Mouse (Mus musculus) kidney, adult 18-20 months (tissue): Measurements from ENCODE around the gene Hacd2.

ENCODE experiments used
- DNase-seq: peaks from one replicate; pipeline ENCODE4 v3.0.0; 2021

Gene Hacd2

DNA sequence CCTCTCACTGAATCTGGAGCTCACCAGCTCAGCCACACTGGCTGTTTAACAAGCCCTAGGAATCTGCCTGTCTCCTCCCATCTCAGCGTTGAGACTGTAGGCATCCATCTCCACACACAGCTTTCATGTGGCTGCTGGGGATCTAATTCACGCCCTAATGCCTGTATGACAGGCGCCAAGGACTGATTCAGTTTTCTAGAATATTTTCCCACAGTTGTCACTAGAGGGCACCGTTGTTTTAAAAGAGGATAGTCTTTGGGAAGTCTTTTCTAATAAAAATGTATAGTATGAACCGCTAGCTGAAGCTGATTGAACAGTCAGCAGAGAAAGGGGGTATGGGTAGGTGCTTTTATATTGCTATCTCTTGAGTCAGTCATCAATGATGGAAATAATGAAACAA lies 34.1 kb downstream of the Hacd2 start:
- no peak for DNase-seq

DNA sequence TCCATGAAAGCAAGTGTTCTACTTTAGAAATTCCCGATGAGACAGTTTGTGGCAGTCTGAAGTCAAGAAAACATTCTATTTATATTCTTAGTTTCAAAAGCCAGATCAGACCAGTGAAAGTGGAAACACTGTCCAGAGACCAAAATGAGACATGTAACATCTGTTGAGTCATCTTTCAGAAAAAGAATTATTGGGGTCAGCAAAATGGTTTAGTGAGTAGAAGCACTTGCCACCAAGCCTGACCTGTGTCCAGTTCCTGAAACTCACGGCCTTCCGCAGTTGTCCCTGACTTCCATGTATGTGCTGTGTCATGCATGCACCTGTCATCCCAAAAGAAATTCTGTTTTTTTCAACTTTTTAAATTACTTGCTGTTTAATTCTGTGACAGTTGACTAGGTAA lies 34.6 kb downstream of the Hacd2 start:
- DNase-seq = no peak

DNA sequence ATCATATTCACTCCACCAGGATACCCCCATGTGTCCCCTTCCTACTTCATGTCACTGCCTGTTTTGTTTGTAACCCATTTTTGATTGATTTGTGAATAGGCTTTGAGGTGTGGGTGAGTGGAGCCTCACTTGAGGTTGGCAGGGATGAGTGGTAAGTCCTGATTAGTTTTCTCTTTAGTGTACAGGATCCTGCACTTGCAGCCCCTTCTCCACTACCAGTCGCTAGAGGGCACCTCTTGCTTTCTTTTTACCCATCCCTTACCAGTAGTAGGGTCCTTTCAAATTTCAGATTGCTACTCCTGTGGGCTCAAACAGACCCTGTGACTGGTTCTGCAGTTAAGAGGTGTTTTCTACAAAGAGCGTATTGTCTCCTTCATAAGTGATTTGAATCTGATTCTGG lies 38.8 kb downstream of the Hacd2 start:
- DNase-seq = no peak

DNA sequence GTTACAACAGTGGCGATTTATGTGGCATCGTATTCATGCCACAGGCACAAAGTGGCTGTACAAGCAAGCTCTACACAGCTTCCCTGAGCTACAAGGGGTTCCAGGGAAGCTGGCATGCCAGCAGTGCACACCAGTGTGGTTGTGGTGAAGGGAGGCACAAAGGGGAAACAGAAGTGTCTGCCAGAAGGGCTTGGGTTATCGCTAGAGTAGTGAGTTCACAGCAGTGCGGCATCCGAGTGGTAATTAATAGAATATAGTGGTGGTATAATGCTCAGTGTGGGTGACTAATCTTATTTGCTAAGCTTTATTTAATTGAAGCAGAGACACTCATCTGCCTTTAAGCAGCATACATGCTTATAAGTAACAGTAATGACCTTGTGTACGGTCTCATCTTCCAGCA lies 43.5 kb downstream of the Hacd2 start:
- no peak for DNase-seq

DNA sequence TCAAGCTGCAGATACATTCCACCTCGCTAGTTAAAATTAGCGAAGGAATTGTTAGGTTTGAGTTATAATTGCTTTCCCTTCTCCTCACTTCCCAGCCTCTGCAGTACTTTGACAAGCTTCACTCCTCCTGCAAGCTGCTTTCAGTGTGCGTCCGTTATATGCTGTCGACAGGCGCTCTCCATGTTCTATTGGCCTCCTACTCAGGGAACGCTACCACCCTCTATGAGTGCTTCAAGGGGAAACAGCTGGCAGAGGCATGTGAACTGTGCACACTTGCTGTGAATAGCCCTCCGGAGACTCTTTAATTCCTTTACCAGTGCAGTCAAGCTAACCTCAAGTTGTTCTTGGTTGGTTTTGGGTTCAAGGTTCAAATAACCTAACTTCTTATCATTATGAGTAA lies 44.9 kb downstream of the Hacd2 start:
- no peak for DNase-seq

DNA sequence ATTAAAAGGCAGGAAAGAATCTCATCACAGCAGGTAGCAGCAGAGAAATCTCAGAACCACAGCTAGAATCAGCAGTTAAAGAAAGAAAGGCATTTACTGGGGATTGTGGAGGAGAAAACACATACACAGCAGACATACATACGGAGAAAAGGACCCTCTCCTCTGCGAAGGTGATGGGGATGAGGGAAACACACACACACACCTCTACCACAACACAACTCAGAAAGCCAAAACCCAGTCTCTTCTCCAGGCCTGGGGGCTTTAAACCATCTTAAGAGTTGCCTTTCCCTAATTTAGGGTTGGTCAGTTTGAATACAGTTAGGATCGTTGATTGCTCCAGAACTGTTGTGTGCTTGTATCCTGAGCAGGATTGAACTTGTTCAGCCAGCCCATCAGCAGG lies 45.4 kb downstream of the Hacd2 start:
- no peak for DNase-seq

DNA sequence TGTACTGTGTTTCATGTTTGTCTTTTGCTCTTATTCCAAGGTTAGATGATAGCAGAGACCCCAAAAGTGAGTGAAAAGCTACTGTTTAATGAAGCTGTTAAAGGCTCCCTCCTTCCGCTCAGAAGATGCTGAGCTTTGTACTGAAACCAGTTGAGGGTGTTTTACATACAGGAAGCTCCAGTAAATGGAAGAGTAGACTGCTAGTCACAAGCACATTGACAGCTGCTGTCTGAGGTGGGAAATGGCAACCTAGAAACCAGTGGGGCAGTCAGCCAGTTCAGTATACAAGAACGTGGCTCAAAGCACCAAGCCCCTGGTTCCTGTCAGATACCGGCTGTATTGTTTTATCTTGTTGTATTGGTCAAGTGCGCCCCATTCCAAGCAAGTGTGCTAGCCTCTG lies 46.7 kb downstream of the Hacd2 start:
- DNase-seq = no peak

DNA sequence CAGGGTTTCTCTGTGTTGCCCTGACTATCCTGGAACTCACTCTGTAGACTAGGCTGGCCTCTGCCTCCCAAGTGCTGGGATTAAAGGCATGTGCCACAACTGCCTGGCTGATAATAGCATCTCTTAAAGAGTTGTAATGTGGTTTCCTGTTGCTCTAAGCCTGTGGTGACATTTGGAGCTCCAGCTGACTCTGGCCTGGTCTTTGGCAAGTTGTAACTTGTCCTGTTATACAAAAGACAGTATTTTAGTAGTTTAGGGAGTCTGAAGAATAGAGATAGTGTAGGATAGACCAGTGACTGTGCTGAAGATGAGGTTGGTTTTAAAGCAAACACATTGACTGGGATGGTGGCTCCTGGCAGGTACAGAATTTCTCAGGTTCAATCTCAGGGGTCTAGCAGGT lies 52.2 kb downstream of the Hacd2 start:
- DNase-seq = no peak

DNA sequence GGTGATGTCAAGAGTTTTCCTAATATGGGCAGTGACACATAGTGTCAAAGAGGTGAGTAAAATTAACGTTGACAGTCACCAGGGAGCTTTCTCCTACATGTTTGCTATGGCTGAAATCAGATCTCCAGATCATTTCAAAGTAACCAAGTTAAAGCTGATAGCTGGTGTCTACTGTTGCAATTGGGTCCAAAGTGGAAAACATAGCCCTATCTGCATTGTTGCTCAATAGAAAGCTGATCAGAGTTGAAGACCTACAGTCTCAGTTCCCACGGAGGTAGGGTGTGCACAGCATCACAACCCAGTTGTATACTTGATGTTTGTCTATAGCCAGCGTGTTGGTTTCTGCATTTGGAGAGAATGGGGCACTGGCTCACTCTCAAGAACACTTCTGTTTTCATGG lies 53.4 kb downstream of the Hacd2 start:
- no peak for DNase-seq

DNA sequence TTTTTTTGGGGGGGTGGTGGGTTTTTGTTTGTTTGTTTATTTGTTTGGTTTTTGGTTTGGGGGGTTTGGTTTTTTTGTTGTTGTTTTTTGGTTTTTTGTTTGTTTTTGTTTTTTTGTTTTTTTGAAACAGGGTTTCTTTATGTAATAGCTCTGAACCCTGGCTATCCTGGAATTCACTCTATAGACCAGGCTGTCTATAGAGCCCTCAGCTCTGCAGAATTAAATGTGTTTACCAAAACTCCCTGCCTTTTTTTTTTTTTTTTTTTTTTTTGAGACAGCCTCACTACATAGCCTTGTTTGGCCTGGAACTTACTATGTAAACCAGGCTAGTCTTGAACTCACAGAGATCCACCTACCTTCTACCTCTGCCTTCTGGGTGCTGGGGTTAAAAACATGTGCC lies 71.3 kb downstream of the Hacd2 start:
- DNase-seq = no peak

DNA sequence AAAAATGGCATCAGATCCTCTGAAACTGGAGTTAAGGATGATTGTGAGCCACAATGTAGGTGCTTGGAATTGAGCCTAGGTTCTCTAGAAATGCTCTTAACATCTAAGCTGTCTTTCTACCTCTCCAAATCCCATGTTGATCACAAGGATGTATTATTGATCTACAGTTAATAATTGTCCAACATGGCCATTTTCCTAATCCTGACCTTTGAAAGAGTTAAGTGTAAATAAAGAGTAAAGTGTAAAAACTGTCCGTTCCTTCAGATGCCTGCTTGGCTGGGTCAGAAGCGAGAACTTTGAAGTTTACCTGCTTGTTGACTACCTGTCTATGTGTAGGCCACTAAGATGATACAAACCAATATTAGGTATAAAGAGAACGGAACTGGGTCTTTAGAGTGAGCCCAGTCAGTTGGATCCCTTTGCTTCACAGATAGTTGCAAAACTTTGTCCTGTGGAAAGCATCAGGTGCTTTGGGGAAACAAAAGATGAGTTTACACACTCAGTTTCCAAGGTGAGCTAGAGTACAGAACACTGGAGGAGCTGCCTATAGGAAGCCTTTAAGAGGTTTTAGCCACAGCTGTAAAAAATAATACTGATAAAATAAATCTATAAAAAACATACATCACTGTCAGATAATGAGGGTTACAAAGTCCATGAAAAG lies 75.8 kb downstream of the Hacd2 start:
- no peak for DNase-seq

DNA sequence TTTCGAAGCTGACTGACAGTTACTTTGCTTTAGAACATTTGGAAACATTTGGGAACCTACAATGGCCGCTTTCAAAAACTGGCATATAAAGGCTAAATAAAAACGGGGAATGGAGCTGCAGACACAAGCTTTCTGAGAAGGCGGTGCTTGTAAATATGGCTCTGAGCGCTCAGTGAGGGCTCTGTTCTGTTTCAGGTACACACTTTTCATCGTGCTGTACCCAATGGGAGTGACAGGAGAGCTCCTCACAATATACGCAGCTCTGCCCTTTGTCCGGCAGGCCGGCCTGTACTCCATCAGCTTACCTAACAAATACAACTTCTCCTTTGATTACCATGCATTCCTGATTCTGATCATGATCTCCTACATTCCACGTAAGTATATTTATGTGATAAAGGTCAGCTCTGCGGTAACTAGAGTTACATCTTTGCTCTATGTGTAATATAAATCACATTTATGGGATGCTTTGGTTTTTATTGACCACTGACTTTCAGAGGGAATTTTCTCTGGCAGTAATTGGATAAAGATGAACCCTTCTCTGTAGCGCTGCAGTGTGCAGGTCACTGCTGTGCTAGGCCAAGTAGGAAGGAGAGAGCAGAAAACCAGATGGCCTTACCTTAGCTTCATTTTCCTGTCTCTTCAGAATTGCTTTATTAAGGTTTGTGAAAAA lies 79.7 kb downstream of the Hacd2 start:
- no peak for DNase-seq

DNA sequence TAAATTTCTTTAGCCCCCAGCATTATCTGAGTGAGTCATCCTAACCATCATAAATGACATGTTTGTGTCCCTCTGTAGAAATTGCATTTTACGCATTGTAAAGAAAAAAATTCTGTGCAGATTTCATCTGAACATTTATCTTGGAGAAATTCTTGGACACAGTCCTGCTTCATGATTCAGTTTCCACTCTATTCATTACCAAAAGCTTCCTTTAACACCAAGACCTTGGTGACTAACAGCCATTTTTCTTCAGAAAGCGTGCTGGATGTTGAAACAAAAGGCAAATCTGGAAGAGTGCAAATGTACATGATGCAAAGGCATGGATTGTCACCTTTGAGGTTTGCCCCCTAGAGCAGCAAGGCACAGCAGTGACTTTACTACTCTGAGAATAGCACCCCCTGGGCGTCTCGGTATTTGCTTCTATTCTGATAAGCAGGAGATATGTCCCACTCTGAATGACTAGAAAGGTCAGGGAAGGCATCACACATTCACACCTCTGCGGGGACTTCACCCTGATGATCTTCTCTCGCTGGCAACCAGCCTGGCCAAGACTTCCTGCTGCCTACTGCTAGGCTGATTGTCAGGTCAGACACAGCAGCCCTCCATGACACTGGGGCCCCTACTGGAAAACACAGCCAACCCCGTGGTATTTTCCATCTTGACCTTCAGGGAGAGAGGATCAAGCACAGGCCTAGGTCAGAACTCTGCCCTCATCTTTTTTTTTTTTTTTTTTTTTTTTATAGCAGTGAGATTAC lies 80.8 kb downstream of the Hacd2 start:
- DNase-seq = no peak

DNA sequence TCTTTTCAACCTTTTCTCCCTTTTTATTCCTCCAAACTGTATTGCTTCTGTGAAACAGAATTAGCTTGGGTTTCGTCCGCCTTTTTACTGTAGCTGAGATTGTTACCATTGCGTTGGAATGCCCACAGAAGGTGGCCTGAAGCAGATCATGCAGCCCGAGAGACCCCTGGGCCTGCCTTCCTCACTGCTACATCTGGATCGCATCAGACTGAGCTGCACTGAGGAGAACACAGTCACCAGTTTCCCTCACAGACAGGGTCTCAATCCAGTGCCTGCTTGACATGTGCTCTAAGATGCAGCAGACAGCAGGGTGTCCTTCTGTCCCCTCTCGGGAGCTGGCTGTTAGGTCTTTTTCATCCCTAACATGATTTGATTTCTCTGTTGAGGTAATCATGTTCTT lies 85.8 kb downstream of the Hacd2 start:
- no peak for DNase-seq

DNA sequence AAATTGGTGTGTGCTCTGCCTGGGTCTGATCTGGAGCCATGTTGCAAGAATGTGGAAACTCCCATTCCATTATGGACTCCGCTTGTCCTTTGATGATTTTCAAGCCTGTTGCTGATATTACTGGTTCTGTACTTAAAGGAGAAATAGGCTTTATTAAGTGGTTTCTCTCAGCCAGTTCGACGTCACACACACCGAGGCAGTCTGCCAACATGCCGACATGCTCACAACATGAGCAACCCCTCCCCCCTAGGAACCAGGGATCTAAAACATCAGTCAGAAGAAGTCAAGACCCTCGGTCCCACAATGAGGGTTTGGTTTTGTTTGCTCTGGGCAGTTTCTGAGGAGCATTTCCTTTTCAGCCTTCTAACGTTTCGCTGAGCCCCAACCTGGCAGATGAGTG lies 86.9 kb downstream of the Hacd2 start:
- no peak for DNase-seq

DNA sequence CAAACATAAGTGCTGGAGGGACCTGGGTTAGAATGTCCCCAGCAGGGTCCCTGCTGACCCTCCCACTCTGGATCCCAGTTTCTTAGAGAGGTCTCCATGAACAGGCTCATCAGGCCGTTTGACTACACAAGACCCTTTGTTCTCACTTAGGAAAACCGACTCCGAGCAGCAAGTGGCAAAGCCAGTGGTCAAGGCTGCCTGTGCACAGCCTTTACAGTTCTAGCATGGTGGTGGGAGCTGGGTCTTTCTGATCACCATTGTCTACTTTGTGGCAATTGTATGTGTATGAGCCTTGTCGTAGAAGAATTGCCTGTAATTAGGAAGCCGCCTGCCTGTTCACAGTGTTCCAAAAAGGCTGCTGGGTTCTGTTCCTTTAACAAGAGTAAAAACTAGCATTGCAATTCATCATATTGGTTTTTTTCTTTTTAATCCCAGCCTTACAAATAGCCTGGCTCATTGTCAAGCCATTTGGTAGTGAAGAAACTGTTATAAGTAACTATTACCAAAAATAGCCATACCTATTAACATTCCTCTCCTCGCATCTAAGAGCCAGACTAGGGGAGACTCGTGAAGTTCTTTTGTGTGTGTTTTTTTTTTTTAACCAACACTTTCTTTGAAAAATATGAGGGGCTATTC lies 87.5 kb downstream of the Hacd2 start:
- DNase-seq = no peak

DNA sequence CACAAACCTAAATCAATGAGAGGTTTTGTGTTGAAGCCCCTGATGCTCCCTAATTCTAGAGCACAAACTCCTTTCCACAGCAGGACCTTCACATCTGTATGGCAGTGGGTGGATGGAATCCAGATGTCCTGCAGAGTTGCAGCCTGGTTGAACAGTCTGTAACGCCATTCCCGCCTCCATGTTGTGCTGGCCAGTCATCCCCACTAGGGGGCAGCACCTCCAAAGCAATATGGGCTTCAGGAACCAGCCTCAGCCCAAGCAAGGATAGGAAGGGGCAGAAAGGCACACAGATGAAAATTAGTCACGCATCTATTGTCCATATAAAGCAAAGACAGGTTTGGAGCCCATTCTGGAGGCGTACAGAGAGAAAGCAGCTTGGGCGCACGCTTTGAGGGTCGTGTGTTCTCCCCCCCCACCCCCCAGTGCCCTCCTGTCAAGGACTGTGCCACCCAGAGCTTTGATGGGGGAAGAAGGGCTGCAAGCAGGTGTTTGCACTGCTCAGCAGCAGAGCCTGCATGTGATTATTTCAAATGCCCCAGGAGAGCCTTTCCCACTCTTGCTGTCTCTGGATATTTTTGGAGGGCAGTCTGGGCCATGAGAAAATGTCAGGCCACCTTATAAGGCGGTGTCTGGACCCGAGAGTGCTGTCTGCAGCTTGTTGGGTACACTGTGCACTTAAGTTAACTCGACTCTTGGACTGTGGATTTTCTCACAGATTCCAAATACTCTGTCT lies 88.3 kb downstream of the Hacd2 start:
- peak; percentile 83 for DNase-seq

DNA sequence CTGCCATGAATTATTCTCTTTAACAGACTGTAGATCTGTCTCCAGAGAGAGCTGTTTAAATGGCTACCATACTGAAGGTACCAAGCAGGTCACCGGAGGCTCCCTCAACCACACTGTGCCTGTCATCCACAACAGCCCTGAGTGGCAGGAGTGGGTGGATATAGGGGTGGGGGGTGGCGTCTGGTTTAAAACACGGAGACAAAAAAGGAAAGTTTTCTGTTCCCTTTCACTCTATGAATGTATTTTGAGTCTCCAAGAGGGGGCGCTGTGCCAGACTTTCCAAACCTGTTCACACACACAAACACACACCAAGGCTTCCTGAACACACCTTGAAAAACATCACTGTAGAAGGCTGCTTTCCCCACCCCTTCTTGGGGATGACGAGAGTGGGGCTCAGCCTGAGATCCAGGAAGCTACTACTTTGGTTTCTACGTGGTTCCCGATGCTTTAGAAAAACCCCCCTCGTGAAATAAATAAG lies 89.0 kb downstream of the Hacd2 start:
- DNase-seq = no peak

DNA sequence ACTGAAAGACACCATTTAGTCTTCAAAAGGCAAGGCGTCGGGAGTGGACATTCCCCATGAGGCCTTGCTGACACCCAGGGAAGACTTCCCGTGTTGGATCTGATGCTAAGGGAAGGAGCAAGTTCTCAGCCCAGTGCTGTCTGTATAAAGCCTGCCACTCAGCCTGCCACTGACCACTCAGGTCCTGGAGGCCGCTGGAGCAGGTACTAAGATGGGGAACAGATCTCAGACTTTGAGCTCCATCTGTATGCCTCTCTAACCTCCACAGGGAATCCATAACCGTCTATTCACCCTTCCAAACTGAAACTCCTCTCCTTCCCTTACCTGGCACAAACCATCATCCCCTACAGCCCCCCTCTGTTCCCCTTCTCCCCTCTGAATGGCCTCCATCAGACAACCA lies 91.3 kb downstream of the Hacd2 start:
- DNase-seq = no peak

DNA sequence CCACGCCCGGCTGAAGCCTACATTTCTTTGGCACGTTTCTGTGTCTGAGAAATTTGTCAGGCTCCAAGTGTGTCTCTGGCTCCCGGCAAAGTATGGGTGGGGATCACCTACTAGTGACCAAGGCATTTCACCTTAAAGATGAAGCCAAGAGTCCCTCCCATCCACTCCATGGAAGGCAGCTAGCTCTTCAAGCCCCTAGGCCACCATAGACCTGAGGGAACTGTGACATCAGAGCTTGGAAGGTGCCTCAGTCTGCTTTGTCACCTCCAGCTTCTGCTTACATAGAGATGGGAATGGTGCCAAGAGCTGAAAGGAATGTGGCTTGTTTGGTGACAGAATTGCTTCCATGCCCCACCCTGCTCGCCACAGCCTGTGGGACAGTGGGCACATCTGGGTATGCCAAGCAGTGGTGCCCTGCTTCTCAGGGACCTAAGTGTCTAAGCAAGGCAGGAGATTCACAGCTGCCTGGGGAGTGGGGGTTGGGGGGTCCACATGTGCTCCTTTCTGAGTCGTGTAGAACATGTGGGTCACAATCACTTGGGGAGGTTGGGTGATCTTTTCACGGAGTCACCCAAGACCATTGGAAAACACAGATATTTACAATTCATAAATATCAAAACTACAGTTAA lies 94.2 kb downstream of the Hacd2 start:
- no peak for DNase-seq

DNA sequence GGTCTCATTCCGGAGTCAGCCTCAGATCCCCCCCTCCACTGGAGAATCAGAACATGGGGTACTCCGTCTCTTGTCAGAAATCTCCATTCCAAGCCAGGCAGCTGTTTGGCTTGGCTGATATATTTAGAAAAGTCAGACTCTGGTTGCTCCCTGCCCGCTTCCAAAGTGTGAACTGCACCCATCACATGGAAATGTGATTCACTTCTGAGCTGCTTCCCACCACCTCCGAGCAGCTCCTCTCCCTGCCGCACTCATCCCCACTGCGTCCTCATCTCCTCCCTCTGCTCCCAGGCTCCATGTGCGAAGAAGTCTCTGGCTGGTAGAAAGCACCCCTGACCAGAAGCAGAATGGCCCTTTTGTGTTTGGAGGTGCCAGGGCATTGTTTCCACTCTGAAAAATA lies 95.2 kb downstream of the Hacd2 start:
- DNase-seq = no peak

DNA sequence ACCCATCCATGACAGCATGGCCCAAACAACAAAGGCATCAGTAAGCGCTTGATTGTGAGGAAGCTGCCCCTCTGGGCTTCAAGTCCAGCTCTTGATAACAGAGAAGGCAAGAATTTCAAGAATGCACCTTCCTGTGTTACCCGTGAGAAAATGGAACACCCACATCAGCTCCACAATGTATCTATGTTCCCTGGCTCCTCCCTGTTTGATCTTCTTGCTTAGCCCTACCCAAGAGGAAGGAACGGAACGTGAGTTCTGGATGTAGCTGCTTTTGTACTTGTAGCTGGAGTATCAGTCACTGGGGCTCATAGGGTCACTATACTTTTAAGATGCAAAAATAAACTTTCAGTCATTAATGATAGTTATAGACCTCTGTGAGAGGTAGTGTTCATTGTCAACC lies 98.4 kb downstream of the Hacd2 start:
- DNase-seq = no peak

DNA sequence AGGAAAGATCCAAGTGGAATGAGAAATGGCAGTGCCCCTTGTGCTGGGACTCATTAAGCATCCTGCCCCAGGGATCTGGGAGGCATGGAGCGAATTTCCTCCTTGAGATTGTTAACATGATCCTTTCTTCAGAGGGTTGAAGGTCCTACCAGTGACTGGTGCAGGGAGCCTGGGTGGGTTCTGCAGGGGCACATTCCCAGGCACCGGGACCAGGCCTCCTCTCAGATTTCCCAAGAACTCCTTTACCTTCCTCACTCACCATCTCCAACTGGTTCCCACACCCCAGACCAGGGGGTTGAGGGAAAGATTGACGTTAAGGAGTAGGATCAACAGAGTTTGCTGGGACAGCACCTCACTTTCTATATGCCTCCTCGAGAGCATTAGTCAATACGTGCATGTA lies 105.0 kb downstream of the Hacd2 start:
- no peak for DNase-seq
